Mouse (Mus musculus) forebrain, embryonic 10.5 days (tissue): ENCODE measurements around the gene Syt12. TPM values are rescaled to one million over a fixed set of nuclear protein-coding genes. Genes with fewer than 3 reads are reported as not detected.

Source experiments
- DNase-seq: peaks from one replicate; pipeline ENCODE4 v3.0.0-alpha.2; 2017; ENCODE audit warnings: low spot score; ENCODE audit errors: extremely low spot score
- H3K27ac ChIP-seq: fragments of 300-500 bp; sonication (generic); 2 replicates; pipeline ENCODE4 v1.5.1; 2016; ENCODE audit warnings: mild to moderate bottlenecking
- H3K27me3 ChIP-seq: fragments of 300-500 bp; sonication (generic); 2 replicates; pipeline ENCODE4 v1.6.1; 2016; ENCODE audit warnings: mild to moderate bottlenecking; ENCODE audit not compliant: poor library complexity, severe bottlenecking
- H3K36me3 ChIP-seq: fragments of 300-500 bp; sonication (generic); replicated peaks from 2 replicates; pipeline ENCODE4 v1.6.1; 2016; ENCODE audit warnings: mild to moderate bottlenecking, moderate library complexity
- H3K4me1 ChIP-seq: fragments of 300-500 bp; sonication (generic); 2 replicates; pipeline ENCODE4 v1.6.1; 2016
- H3K4me3 ChIP-seq: fragments of 300-500 bp; sonication (generic); 2 replicates; pipeline ENCODE4 v1.5.1; 2016; ENCODE audit warnings: mild to moderate bottlenecking, moderate library complexity
- H3K9me3 ChIP-seq: fragments of 300-500 bp; sonication (generic); 2 replicates; pipeline ENCODE4 v1.6.1; 2016; ENCODE audit warnings: mild to moderate bottlenecking, moderate library complexity
- WGBS: fragments of 180-500 bp; shearing (Covaris S2); methylation state at CpG from one replicate; pipeline ENCODE4 v1.1.7; 2016; 5-methylcytosine and 5-hydroxymethylcytosine counted together
- polyA plus RNA-seq: library from polyadenylated mRNA; unstranded; fragments of >200 nt; fragmentation: Nextera tagmentation; extraction: Ambion mirVana; gene quantifications from 2 replicates; pipeline ENCODE4 v1.2.1, GENCODE M21; 2016

Gene Syt12
- 2.5 and 3.0 TPM in 2 replicates for polyA plus RNA-seq

DNA sequence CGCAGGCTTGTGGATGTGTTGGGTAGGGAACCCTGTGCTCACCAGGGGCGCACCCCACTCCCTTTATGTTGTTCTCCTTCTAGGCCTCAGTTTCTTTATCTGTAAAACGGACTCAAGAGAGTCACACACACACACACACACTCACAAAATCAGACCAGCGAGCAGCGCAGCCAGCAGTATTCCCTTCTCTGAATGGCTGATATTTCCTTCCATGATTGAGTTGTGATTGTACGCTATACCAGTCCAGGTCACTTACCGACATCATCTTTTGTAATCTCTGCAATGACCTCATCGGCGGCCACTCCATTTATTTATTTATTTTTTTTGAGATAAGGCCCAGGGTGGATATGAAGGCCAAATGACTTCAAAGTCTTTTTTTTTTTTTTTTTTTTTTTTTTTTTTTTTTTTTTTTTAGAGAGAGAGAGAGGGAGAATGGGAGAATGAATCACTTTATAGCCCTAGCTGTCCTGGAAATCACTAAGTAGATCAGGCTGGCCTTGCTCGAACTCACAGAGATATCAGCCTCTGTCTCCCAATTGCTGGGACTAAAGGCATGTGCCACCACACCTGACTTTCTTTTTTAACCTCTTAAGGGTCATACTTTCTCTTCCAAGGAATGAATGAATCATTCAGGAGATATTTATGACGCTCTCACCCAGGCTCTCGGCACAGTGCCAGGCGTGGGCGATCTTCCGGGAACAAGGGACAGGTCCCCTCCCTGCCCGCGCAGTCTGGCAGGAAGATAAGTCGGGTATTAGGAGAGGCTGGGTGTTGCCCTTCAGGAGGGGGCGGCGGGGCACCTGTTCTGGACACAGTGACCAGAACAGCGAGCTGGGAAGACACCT is at the start of gene Syt12:
TSS of gene Syt12 (minus strand) at position 103 of the 845 bp plus-strand sequence.
- Histone ChIP-seq H3K4me1 (peaks cover 14% of the 10 kb centered on the region), H3K27ac (peak within 1 kb of the TSS; percentile 65), H3K27me3 (peaks cover 54% of the 10 kb centered on the region), H3K9me3 (no peaks in the 10 kb centered on the region), H3K36me3 (no peaks in the 10 kb centered on the region), H3K4me3 (peak within 1 kb of the TSS; percentile 62)
- WGBS: 40% methylated on average over 21 of the region's 21 CpGs
- no peak for DNase-seq

- Histone ChIP-seq H3K4me3 (no peak overlapping the region), H3K27me3 (no peaks in the 10 kb centered on the region), H3K36me3 (no peaks in the 10 kb centered on the region), H3K4me1 (no peaks in the 10 kb centered on the region), H3K9me3 (no peaks in the 10 kb centered on the region), H3K27ac (no peak overlapping the region)
- no peak for DNase-seq
- WGBS: 85% methylated on average over 3 of the region's 3 CpGs
Observed at GRCm38 (mm10) chr19:4521426-4522050, 44.3 kb upstream of the Syt12 start.

DNA sequence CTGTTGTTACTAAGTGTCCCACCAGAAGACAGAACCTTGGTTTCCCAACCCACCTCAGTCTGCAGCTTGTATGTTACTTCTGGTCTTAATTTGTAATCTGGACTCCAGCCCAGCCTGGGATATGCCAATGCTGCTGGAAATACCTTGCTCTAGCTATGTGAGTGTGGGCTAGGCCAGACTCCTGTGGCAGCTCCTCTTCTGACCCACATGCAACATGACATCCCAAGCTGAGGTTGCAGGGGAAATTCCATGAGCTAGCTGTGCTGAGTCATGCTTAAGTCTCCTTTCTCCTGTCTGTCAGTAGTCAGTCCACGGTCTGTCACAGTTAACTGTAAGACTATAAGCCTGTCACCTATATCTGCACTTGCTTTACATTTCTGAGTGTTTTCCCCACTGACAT is 40.2 kb upstream of the Syt12 start:
- Histone ChIP-seq H3K27ac (no peak overlapping the region), H3K9me3 (no peaks in the 10 kb centered on the region), H3K4me3 (no peak overlapping the region), H3K27me3 (no peaks in the 10 kb centered on the region), H3K36me3 (no peaks in the 10 kb centered on the region), H3K4me1 (peaks cover 11% of the 10 kb centered on the region)
- DNase-seq: no peak
- whole genome bisulfite sequencing: 84% methylated on average over 1 of the region's 1 CpGs

DNA sequence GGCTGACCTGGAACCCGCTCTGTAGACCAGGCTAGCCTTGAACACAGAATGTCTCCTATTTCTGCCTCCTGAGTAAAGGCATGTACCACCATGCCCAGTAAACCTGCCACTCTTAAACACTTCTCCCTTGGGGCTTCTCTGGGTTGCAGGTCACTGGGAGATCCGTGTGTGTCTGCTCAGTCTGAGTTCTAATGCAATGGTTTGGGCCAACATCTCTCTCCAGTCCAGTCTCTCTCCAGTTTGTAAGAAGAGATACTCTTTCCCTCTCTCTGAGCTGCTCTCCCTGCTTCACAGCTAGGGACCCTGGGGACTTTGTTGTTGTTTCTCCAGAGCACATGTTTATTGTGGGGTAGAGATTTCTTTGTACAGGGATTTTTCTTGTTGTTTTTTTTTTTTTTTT is 39.0 kb upstream of the Syt12 start:
- Histone ChIP-seq H3K9me3 (no peaks in the 10 kb centered on the region), H3K4me1 (peaks cover 14% of the 10 kb centered on the region), H3K36me3 (no peaks in the 10 kb centered on the region), H3K27ac (no peak overlapping the region), H3K4me3 (no peak overlapping the region), H3K27me3 (peaks cover 9% of the 10 kb centered on the region)
- 69% methylated on average over 2 of the region's 2 CpGs for WGBS
- no peak for DNase-seq

DNA sequence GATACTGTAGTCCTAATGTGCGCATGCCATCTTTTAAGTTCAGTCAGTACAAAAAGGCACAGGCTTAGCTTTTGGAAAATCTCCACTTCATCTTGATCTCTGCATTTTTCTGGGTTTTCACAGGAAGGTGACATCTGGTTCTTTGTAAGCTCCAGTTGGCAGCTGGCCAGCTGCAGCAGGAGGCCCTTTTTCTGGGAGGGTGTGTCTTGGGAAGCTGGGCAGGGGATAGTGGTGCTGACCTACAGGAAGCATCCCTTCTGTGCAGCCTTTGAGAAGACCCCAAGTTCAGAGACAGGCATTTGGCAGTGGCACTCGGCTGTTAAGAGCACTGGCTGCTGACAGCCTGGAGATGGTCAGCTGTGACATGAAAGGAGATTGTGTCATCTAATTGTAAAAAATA is 38.5 kb upstream of the Syt12 start:
- 71% methylated on average over 2 of the region's 2 CpGs for WGBS
- no peak overlapping the region for H3K27ac ChIP-seq

DNA sequence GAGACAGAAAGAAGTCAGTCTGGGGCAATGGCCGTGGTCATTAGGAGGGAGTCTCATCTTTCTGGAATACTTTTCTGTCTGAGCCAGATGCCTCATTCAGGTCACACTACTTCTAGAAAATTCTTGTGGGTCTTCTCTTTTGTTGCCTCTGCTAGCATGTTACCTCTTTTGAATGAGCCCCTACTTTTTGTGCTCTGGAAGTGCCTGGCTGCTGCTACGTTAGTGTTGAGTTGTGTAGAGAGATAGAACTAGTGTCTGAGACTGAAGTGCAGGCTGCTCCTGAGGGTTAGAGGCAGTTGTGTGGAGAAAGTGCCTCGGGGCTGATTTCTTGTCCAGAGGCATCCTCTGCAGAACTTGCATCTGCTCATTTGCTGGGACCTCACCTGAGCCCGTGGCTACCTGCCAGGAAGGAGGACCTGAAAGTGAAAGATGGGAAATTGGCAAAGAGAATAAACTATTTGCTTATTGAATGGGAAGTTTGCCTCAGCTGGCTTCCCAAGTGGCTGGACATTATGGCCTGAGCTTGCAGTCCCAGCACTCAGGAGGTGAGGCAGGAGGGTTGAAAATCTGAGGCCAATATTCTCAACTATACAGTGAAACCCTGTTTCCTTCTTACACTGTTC is 36.1 kb upstream of the Syt12 start:
- Histone ChIP-seq H3K36me3 (no peaks in the 10 kb centered on the region), H3K27ac (no peak overlapping the region), H3K27me3 (peaks cover 12% of the 10 kb centered on the region), H3K4me3 (no peak overlapping the region), H3K9me3 (no peaks in the 10 kb centered on the region), H3K4me1 (peaks cover 31% of the 10 kb centered on the region)
- DNase-seq: no peak
- 75% methylated on average over 4 of the region's 4 CpGs for WGBS

More for the DNA sequence above, 38.5 kb upstream of the Syt12 start:
- no peak for DNase-seq
- peaks cover 12% of the 10 kb centered on the region for H3K27me3 ChIP-seq
- H3K36me3 ChIP-seq: no peaks in the 10 kb centered on the region
- no peak overlapping the region for H3K4me3 ChIP-seq
- H3K9me3 ChIP-seq: no peaks in the 10 kb centered on the region
- peaks cover 19% of the 10 kb centered on the region for H3K4me1 ChIP-seq

- no peak overlapping the region for H3K27ac ChIP-seq
- no peaks in the 10 kb centered on the region for H3K36me3 ChIP-seq
- peak overlapping the region; percentile 75 for H3K4me3 ChIP-seq
- H3K4me1 ChIP-seq: peaks cover 31% of the 10 kb centered on the region
- H3K9me3 ChIP-seq: no peaks in the 10 kb centered on the region
- H3K27me3 ChIP-seq: peaks cover 12% of the 10 kb centered on the region
- WGBS: 9% methylated on average over 13 of the region's 13 CpGs
- no peak for DNase-seq
Observed at GRCm38 (mm10) chr19:4511116-4511841, 34.0 kb upstream of the Syt12 start.

DNA sequence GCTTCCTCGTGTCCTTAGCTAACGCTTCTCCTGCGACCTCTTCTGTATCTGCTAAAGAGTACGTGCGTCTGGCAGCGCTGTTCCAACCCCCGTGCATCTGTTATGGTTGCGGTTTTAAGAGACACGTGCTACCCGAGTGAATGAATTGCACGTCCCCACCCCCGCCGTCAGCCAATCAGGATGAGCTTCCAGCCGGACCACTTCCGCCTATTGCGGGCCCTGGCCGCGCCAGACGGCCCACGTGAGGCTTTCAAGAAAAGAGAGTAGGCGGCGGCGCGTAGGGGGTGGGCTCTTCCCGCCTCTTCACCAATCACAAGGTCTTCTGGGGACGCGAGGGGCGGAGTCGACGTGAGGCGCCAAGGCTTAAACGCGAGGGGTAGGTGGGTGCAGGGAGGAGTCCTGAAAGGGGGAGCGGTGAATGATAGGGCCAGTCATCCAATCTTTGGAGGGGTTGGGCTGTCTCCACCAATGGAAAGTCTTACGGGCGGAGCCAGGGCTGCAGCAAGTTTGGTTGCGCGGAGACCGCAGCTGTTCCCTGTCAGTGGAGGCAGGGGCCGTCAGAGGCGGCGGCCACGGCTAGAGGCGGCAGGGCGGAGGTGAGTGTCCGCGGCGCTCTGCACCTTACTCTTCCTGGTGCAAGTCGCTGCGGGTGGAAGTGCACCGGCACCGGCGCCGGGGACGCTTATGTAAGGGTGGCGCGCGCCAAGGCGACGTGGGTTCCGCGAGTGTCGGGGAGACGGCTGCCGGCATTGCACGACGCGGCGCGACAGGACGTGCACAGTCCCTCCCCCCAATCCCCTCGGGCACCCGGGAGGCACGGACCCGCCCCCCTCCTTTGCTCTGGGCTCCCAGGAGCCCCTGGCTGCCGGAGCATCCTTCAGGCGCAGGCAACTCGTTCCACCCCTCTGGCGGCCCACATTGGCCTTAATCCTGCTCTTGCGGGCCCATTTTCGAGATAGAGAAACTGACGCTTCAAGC is 33.0 kb upstream of the Syt12 start, which contains the start of gene Pcx:
TSS of gene Pcx (plus strand) at position 487 of the 978 bp plus-strand sequence.
- WGBS: under 1% methylated on average over 82 of the region's 82 CpGs
- no peaks in the 10 kb centered on the region for H3K9me3 ChIP-seq
- peak within 1 kb of the TSS; percentile 75 for H3K4me3 ChIP-seq
- peak within 1 kb of the TSS; percentile 70 for H3K27ac ChIP-seq
- H3K27me3 ChIP-seq: peaks cover 12% of the 10 kb centered on the region
- H3K4me1 ChIP-seq: peaks cover 21% of the 10 kb centered on the region
- no peaks in the 10 kb centered on the region for H3K36me3 ChIP-seq
- peak; percentile 99 for DNase-seq

DNA sequence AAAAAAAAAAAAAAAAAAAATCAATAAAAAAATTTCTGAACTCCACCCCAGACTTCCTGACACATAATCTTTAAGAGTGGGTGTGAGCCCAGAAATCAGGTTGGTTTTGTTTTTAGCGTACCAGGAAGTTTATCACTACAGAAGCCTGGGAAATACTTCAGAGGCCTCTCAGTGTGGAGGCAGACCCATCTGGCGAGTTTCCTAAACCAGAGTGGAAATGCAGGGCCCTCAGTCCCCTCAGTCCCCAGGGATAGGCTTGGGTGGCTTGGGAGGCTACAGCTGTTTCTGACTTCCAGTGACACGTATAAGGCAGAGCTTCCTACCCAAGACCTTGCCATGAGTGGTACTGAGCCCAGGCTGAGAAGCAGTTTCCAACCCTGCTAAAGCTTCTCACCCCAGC is 30.5 kb upstream of the Syt12 start:
- 68% methylated on average over 3 of the region's 3 CpGs for WGBS

DNA sequence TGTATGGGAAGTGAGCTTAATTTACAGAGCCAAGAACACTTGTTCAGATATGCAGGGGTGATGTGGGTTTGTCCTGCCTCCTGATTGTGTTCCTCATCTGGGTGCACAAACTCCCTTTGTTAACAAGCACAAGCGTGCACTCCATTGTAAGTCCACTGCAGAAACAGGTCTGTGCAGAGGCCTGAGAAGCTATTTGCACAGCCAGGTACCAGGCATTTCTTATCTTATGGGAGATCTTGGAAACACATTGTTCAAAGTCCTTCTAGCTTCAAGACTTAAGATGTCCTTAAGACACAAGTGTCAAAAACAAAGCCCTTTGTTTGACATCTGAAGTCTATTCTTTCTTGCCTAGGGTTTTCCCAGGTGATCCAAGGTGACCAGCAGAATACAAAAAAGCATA is 27.6 kb upstream of the Syt12 start:
- Histone ChIP-seq H3K36me3 (no peaks in the 10 kb centered on the region), H3K27ac (no peak overlapping the region), H3K4me3 (no peak overlapping the region), H3K4me1 (peaks cover 7% of the 10 kb centered on the region), H3K27me3 (no peaks in the 10 kb centered on the region), H3K9me3 (no peaks in the 10 kb centered on the region)
- no peak for DNase-seq
- WGBS: 83% methylated on average over 1 of the region's 1 CpGs

More for the DNA sequence above, 30.5 kb upstream of the Syt12 start:
- Histone ChIP-seq H3K27me3 (peaks cover 12% of the 10 kb centered on the region), H3K9me3 (no peaks in the 10 kb centered on the region), H3K4me1 (peaks cover 21% of the 10 kb centered on the region), H3K36me3 (no peaks in the 10 kb centered on the region), H3K4me3 (no peak overlapping the region), H3K27ac (no peak overlapping the region)
- no peak for DNase-seq

- Histone ChIP-seq H3K27me3 (no peaks in the 10 kb centered on the region), H3K9me3 (no peaks in the 10 kb centered on the region)
Observed at GRCm38 (mm10) chr19:4502701-4503100, 25.5 kb upstream of the Syt12 start.

More at GRCm38 (mm10) chr19:4502701-4503100, 25.5 kb upstream of the Syt12 start:
- H3K27ac ChIP-seq: no peak overlapping the region
- DNase-seq: no peak
- no peaks in the 10 kb centered on the region for H3K36me3 ChIP-seq
- no peak overlapping the region for H3K4me3 ChIP-seq
- WGBS: 83% methylated on average over 2 of the region's 2 CpGs
- peaks cover 7% of the 10 kb centered on the region for H3K4me1 ChIP-seq
